Mouse (Mus musculus): ENCODE measurements around the gene Clpsl2. TPM values are rescaled to one million over a fixed set of nuclear protein-coding genes. Genes with fewer than 3 reads are reported as not detected.

The Clpsl2 gene
- total RNA-seq (2023): not detected

GRCm38 (mm10) chr17:28549111-28549510, at the start of gene Clpsl2:
Gene Clpsl2, plus strand, starts transcription at chr17:28549411.

GRCm38 (mm10) chr17:28517441-28517955, 31.7 kb upstream of the Clpsl2 start, which contains the start of gene Fkbp5:
Gene Fkbp5, minus strand, starts transcription at chr17:28517527.

GRCm38 (mm10) chr17:28530506-28530905, 18.7 kb upstream of the Clpsl2 start, which contains the start of gene Armc12:
Gene Armc12, plus strand, starts transcription at chr17:28530806.

GRCm38 (mm10) chr17:28560598-28560997, 11.4 kb downstream of the Clpsl2 start, which contains the start of gene Clps:
Gene Clps, minus strand, starts transcription at chr17:28560766.

GRCm38 (mm10) chr17:28575244-28576125, 26.3 kb downstream of the Clpsl2 start, which contains the start of gene Lhfpl5:
Gene Lhfpl5, plus strand, starts transcription at chr17:28575641.

Other genes with a start within 250 kb of the Clpsl2 start
- gene Fance, start 235.9 kb upstream of the Clpsl2 start, total RNA-seq (2023): 30.6 TPM
- 2,031 TPM for gene Rpl10a, start 220.9 kb upstream of the Clpsl2 start, total RNA-seq (2023)
- 0.86 TPM for gene Tead3, start 198.6 kb upstream of the Clpsl2 start, total RNA-seq (2023)
- not detected for gene Tulp1, start 184.2 kb upstream of the Clpsl2 start, total RNA-seq (2023)
- 38.8 TPM for gene Fkbp5, start 31.9 kb upstream of the Clpsl2 start, total RNA-seq (2023)
- 0.80 TPM for gene Armc12, start 18.6 kb upstream of the Clpsl2 start, total RNA-seq (2023)
- 4.7 TPM for gene Clps, start 11.4 kb downstream of the Clpsl2 start, total RNA-seq (2023)
- not detected for gene Lhfpl5, start 26.2 kb downstream of the Clpsl2 start, total RNA-seq (2023)
- gene Srpk1, start 73.3 kb downstream of the Clpsl2 start, total RNA-seq (2023): 395 TPM
- gene Slc26a8, start 140.8 kb downstream of the Clpsl2 start, total RNA-seq (2023): 3.7 TPM
- gene Mapk14, start 141.9 kb downstream of the Clpsl2 start, total RNA-seq (2023): 112 TPM
- gene AC170998.1, start 176.7 kb downstream of the Clpsl2 start, total RNA-seq (2023): 10.8 TPM
- 0.83 TPM for gene Mapk13, start 219.9 kb downstream of the Clpsl2 start, total RNA-seq (2023)

Data from CD4-positive naive resting alpha-beta T cell, adult 57 days (primary cell).